Mouse (Mus musculus) lung, postnatal 0 days (tissue): ENCODE measurements around the gene Insc.

Source experiments
- CTCF ChIP-seq: IDR thresholded peaks from 2 replicates; pipeline ENCODE4 v1.5.1; 2016; ENCODE audit warnings: antibody characterized with exemption, mild to moderate bottlenecking
- EP300 ChIP-seq: IDR thresholded peaks from 2 replicates; pipeline ENCODE4 v1.6.1; 2016; ENCODE audit warnings: antibody characterized with exemption, mild to moderate bottlenecking, control low read depth

GRCm38 (mm10) chr7:114792026-114792425 is 48.5 kb downstream of the Insc start:
- TF ChIP-seq CTCF, result no peak
- no peak for TF ChIP-seq EP300
